Mouse (Mus musculus): ENCODE measurements around the gene Gm28372.

- no peak for TF ChIP-seq HCFC1 (IDR thresholded peaks at IDR 0.05; ENCODE audit: borderline replicate concordance, insufficient read depth, low read length)
- no peak for TF ChIP-seq CHD2 (IDR thresholded peaks at IDR 0.05; ENCODE audit: low read depth, low read length)
- TF ChIP-seq MAFK (IDR thresholded peaks at IDR 0.05; ENCODE audit: insufficient read depth, low read depth, low read length) = no peak
These were observed 1.1 kb downstream of the Gm28372 start, which contains the start of gene Tmem239 for GRCm38 (mm10) chr2:130406178-130406577.

Measured in ES-E14 (cell line).